Mouse (Mus musculus): ENCODE results near the gene Nkpd1. TPM values are rescaled to one million over a fixed set of nuclear protein-coding genes. Genes with fewer than 3 reads are reported as not detected.
A peak's percentile ranks its signal among the peaks of the same experiment; 100 is the strongest.

The Nkpd1 gene
- polyA plus RNA-seq, 1 experiment from 2014 or later, result not detected

GRCm38 (mm10) chr7:19541681-19542154 is 24.1 kb downstream of the Nkpd1 start:
- H3K27ac ChIP-seq (replicated peaks; ENCODE audit: low read depth, low read length), result no peak overlapping the region
- no peak overlapping the region for H3K9ac ChIP-seq (replicated peaks; ENCODE audit: low read length)
- no peaks in the 10 kb centered on the region for H3K36me3 ChIP-seq (replicated peaks; ENCODE audit: control insufficient read depth, insufficient read depth, low read depth, low read length)
- H3K27me3 ChIP-seq (ENCODE audit: control insufficient read depth, insufficient read depth, low read length), result no peaks in the 10 kb centered on the region
- 0 out of 2 replicates have a peak, but pooled peaks have one; percentile 7 for ATAC-seq (replicated peaks; ENCODE audit: insufficient number of reproducible peaks, low FRiP score, low TSS enrichment, low read depth)
- DNase-seq (ENCODE audit: low spot score), result no peak
- no peak overlapping the region for H3K4me2 ChIP-seq (ENCODE audit: low read depth, low read length)
- H3K9me3 ChIP-seq (replicated peaks; ENCODE audit: control insufficient read depth, low read length), result no peaks in the 10 kb centered on the region
- H3K4me1 ChIP-seq (ENCODE audit: control insufficient read depth, insufficient read depth, low read length), result no peaks in the 10 kb centered on the region
- 82% methylated on average over 7 of the region's 7 CpGs for WGBS
- H3K4me3 ChIP-seq (ENCODE audit: low read depth, low read length), result no peak overlapping the region

DNA sequence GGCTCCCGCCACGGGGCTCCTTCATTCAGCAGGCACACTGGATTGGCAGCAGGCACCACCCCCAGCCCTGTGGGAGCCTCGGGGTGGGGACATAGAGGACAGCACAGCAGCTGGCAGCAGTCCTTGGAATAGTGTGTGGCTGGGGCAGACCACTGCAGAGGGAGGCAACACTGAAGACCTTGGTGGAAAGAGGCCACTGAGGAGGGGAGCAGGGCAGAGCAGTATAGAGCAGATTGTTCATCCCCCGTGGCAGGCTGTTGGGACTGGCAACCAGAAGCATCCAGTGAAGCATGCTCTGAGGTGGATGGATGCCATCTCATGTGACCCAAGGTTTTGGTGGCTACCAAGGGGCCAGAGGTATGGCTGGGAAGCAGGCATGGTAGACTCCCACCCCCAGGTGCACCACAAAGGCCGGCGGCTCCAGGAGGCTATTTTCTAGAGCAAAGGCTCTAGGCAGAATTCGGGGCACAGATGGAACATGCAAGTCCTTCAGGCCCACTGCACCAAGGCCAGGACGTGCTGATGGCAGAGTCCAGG is 24.6 kb downstream of the Nkpd1 start:
- no peak overlapping the region for H3K9ac ChIP-seq (replicated peaks; ENCODE audit: low read length)
- no peak for DNase-seq (ENCODE audit: low spot score)
- no peak overlapping the region for H3K4me3 ChIP-seq (ENCODE audit: low read depth, low read length)
- H3K36me3 ChIP-seq (replicated peaks; ENCODE audit: control insufficient read depth, insufficient read depth, low read depth, low read length), result no peaks in the 10 kb centered on the region
- no peaks in the 10 kb centered on the region for H3K9me3 ChIP-seq (replicated peaks; ENCODE audit: control insufficient read depth, low read length)
- H3K4me2 ChIP-seq (ENCODE audit: low read depth, low read length), result no peak overlapping the region
- H3K27me3 ChIP-seq (ENCODE audit: control insufficient read depth, insufficient read depth, low read length), result no peaks in the 10 kb centered on the region
- no peak overlapping the region for H3K27ac ChIP-seq (replicated peaks; ENCODE audit: low read depth, low read length)
- no peaks in the 10 kb centered on the region for H3K4me1 ChIP-seq (ENCODE audit: control insufficient read depth, insufficient read depth, low read length)
- WGBS, result 76% methylated on average over 8 of the region's 8 CpGs
- peak; percentile 44; the same call in 1 of the 2 replicates for ATAC-seq (replicated peaks; ENCODE audit: insufficient number of reproducible peaks, low FRiP score, low TSS enrichment, low read depth)

GRCm38 (mm10) chr7:19543584-19543983 is 25.9 kb downstream of the Nkpd1 start:
- WGBS, result 59% methylated on average over 6 of the region's 6 CpGs

DNA sequence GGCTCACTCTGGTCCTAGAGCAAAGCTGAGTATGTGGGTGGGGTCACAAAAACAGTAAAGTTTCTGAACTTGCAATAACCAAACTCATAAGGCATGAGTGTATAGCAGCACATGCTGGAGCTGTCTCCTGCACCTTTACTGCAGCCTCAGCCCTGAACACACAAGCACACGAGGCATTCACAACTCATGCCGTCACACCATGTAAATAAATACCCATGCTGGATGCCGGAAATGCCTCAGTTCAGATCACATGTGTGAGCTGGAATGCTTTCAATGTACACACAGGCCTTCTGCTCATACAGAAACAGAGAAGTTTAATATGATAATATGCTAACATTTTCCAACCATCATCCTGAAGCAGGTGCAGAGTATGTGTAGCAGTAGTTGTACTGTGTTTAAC is 28.4 kb downstream of the Nkpd1 start:
- no peaks in the 10 kb centered on the region for H3K27me3 ChIP-seq (ENCODE audit: control insufficient read depth, insufficient read depth, low read length)
- H3K4me2 ChIP-seq (ENCODE audit: low read depth, low read length), result no peak overlapping the region
- H3K9me3 ChIP-seq (replicated peaks; ENCODE audit: control insufficient read depth, low read length), result no peaks in the 10 kb centered on the region
- H3K27ac ChIP-seq (replicated peaks; ENCODE audit: low read depth, low read length), result no peak overlapping the region
- no peaks in the 10 kb centered on the region for H3K36me3 ChIP-seq (replicated peaks; ENCODE audit: control insufficient read depth, insufficient read depth, low read depth, low read length)
- WGBS, result 64% methylated on average over 3 of the region's 3 CpGs
- H3K4me1 ChIP-seq (ENCODE audit: control insufficient read depth, insufficient read depth, low read length), result no peaks in the 10 kb centered on the region
- no peak overlapping the region for H3K4me3 ChIP-seq (ENCODE audit: low read depth, low read length)
- DNase-seq (ENCODE audit: low spot score), result no peak
- no peak for ATAC-seq (replicated peaks; ENCODE audit: insufficient number of reproducible peaks, low FRiP score, low TSS enrichment, low read depth)
- no peak overlapping the region for H3K9ac ChIP-seq (replicated peaks; ENCODE audit: low read length)

More at GRCm38 (mm10) chr7:19543584-19543983, 25.9 kb downstream of the Nkpd1 start:
- Histone ChIP-seq H3K9ac (replicated peaks; ENCODE audit: low read length) (no peak overlapping the region), H3K27ac (replicated peaks; ENCODE audit: low read depth, low read length) (no peak overlapping the region), H3K4me2 (ENCODE audit: low read depth, low read length) (no peak overlapping the region), H3K4me1 (ENCODE audit: control insufficient read depth, insufficient read depth, low read length) (no peaks in the 10 kb centered on the region), H3K9me3 (replicated peaks; ENCODE audit: control insufficient read depth, low read length) (no peaks in the 10 kb centered on the region), H3K27me3 (ENCODE audit: control insufficient read depth, insufficient read depth, low read length) (no peaks in the 10 kb centered on the region), H3K36me3 (replicated peaks; ENCODE audit: control insufficient read depth, insufficient read depth, low read depth, low read length) (no peaks in the 10 kb centered on the region), H3K4me3 (ENCODE audit: low read depth, low read length) (no peak overlapping the region)
- ATAC-seq (replicated peaks; ENCODE audit: insufficient number of reproducible peaks, low FRiP score, low TSS enrichment, low read depth), result no peak
- peak; percentile 40 for DNase-seq (ENCODE audit: low spot score)

DNA sequence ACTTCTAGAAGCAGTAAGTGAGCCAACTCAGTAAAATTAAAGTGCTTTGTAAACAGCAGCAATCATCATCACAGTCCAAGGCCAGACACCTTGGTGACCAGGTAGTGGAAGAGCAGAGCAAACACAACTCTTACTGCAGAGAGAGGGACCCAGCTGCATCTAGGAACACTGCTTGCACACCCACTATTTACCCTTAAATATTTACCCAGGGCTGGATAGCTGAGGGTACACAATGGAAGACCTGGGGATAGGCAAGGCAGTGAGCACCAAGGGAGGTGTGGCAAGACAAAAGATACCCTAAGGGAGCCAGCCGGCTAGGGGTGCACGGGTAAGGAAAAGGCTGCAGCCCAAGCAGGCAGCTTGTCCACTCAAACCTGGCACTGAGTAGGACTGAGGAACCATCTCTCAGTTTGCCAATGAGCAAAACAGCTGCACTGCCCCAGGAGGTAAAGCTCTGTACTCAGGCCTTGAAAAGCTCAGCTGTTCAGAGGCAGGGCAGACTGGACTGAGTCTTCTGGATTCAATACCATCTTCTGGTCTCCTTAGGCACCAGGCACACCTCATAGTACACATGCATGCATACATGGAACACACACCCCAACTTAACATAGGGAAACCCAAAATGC is 29.8 kb downstream of the Nkpd1 start:
- no peaks in the 10 kb centered on the region for H3K27me3 ChIP-seq (ENCODE audit: control insufficient read depth, insufficient read depth, low read length)
- WGBS, result 72% methylated on average over 2 of the region's 2 CpGs
- H3K4me1 ChIP-seq (ENCODE audit: control insufficient read depth, insufficient read depth, low read length), result no peaks in the 10 kb centered on the region
- no peak overlapping the region for H3K9ac ChIP-seq (replicated peaks; ENCODE audit: low read length)
- H3K4me3 ChIP-seq (ENCODE audit: low read depth, low read length), result no peak overlapping the region
- H3K9me3 ChIP-seq (replicated peaks; ENCODE audit: control insufficient read depth, low read length), result no peaks in the 10 kb centered on the region
- no peaks in the 10 kb centered on the region for H3K36me3 ChIP-seq (replicated peaks; ENCODE audit: control insufficient read depth, insufficient read depth, low read depth, low read length)
- no peak overlapping the region for H3K27ac ChIP-seq (replicated peaks; ENCODE audit: low read depth, low read length)
- no peak overlapping the region for H3K4me2 ChIP-seq (ENCODE audit: low read depth, low read length)
- ATAC-seq (replicated peaks; ENCODE audit: insufficient number of reproducible peaks, low FRiP score, low TSS enrichment, low read depth) (no peak), DNase-seq (ENCODE audit: low spot score) (no peak)

DNA sequence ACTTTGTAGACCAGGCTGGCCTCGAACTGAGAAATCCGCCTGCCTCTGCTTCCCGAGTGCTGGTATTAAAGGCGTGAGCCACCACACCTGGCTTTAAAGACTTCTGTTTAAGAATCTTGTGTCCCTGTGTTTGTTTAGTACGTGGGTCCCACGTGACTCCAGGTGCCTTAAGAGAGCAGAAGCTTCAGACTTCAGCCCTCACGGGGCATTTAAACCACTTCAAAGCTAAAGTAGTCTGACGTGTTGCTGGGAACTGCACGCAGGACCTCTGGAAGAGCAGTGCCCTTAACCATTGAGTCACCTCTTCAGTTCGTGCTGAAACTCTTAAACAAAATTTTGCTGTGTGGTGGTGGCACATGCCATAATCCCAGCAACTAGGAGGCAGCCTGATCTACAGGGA is 31.8 kb downstream of the Nkpd1 start:
- Histone ChIP-seq H3K27ac (replicated peaks; ENCODE audit: low read depth, low read length) (no peak overlapping the region), H3K9ac (replicated peaks; ENCODE audit: low read length) (no peak overlapping the region), H3K4me3 (ENCODE audit: low read depth, low read length) (no peak overlapping the region), H3K4me2 (ENCODE audit: low read depth, low read length) (no peak overlapping the region), H3K27me3 (ENCODE audit: control insufficient read depth, insufficient read depth, low read length) (no peaks in the 10 kb centered on the region), H3K9me3 (replicated peaks; ENCODE audit: control insufficient read depth, low read length) (no peaks in the 10 kb centered on the region), H3K36me3 (replicated peaks; ENCODE audit: control insufficient read depth, insufficient read depth, low read depth, low read length) (no peaks in the 10 kb centered on the region; the same call in 1 of the 2 replicates), H3K4me1 (ENCODE audit: control insufficient read depth, insufficient read depth, low read length) (no peaks in the 10 kb centered on the region)
- WGBS, result 89% methylated on average over 10 of the region's 10 CpGs
- ATAC-seq (replicated peaks; ENCODE audit: insufficient number of reproducible peaks, low FRiP score, low TSS enrichment, low read depth) (no peak), DNase-seq (ENCODE audit: low spot score) (no peak)

- DNase-seq (ENCODE audit: low spot score), result no peak
- Histone ChIP-seq H3K27me3 (ENCODE audit: control insufficient read depth, insufficient read depth, low read length) (no peaks in the 10 kb centered on the region), H3K9me3 (replicated peaks; ENCODE audit: control insufficient read depth, low read length) (no peaks in the 10 kb centered on the region), H3K9ac (replicated peaks; ENCODE audit: low read length) (no peak overlapping the region), H3K4me1 (ENCODE audit: control insufficient read depth, insufficient read depth, low read length) (no peaks in the 10 kb centered on the region), H3K4me3 (ENCODE audit: low read depth, low read length) (no peak overlapping the region), H3K27ac (replicated peaks; ENCODE audit: low read depth, low read length) (no peak overlapping the region), H3K36me3 (replicated peaks; ENCODE audit: control insufficient read depth, insufficient read depth, low read depth, low read length) (no peaks in the 10 kb centered on the region; the same call in 1 of the 2 replicates), H3K4me2 (ENCODE audit: low read depth, low read length) (no peak overlapping the region)
- no peak for ATAC-seq (replicated peaks; ENCODE audit: insufficient number of reproducible peaks, low FRiP score, low TSS enrichment, low read depth)
- 86% methylated on average over 5 of the region's 5 CpGs for WGBS
These were observed 34.0 kb downstream of the Nkpd1 start for GRCm38 (mm10) chr7:19551634-19552033.

- H3K36me3 ChIP-seq (replicated peaks; ENCODE audit: control insufficient read depth, insufficient read depth, low read depth, low read length), result no peaks in the 10 kb centered on the region; the same call in 1 of the 2 replicates
These were observed 34.8 kb downstream of the Nkpd1 start for GRCm38 (mm10) chr7:19552443-19552842.

More at GRCm38 (mm10) chr7:19552443-19552842, 34.8 kb downstream of the Nkpd1 start:
- H3K4me2 ChIP-seq (ENCODE audit: low read depth, low read length), result no peak overlapping the region
- no peak overlapping the region for H3K27ac ChIP-seq (replicated peaks; ENCODE audit: low read depth, low read length)
- H3K4me1 ChIP-seq (ENCODE audit: control insufficient read depth, insufficient read depth, low read length), result no peaks in the 10 kb centered on the region
- DNase-seq (ENCODE audit: low spot score) (no peak), ATAC-seq (replicated peaks; ENCODE audit: insufficient number of reproducible peaks, low FRiP score, low TSS enrichment, low read depth) (no peak)
- WGBS, result 79% methylated on average over 2 of the region's 2 CpGs
- H3K4me3 ChIP-seq (ENCODE audit: low read depth, low read length), result no peak overlapping the region
- no peak overlapping the region for H3K9ac ChIP-seq (replicated peaks; ENCODE audit: low read length)
- no peaks in the 10 kb centered on the region for H3K9me3 ChIP-seq (replicated peaks; ENCODE audit: control insufficient read depth, low read length)
- H3K27me3 ChIP-seq (ENCODE audit: control insufficient read depth, insufficient read depth, low read length), result no peaks in the 10 kb centered on the region

All from embryonic facial prominence, embryonic 11.5 days (tissue).